Mouse (Mus musculus): ENCODE results near the gene Zfp426. TPM values are rescaled to one million over a fixed set of nuclear protein-coding genes. Genes with fewer than 3 reads are reported as not detected.

Gene Zfp426
- 10 to 100 TPM; 15.1 to 18.7 TPM for total RNA-seq (2023)

DNA sequence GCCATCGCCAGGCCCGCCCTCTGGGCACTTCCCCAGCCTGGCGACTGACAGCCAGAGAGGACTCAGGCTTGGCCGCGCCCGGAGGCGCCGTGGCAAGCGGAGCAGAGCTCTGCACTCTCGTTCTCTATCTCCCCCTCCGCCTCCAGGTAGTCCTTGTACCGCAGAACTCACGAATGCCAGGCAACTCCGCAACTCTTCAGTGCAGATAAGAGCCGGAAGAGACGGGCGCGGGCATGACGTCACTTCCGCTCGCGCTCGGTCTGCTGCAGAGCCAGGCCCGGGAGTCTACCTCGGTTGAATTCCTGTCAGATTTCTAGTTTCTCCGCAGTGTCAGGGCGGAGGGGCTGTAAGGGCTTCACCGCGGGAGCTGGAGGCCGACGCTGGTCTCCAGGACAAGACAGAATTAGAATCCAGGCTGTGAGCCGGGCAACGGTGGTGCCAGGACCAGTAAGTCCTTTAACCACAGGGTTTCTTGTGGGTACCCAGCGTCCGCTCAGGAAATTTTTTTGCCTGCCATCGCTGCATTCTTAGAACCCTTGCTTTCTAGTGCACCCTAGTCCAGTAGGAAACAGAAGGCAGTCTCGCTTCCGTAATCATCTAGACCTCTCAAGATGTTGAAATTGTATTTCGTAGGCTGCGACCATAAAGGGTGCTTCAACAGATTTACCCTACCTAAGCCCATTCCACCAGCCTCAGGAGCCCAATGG is at the start of gene Zfp426:
Gene Zfp426, minus strand, starts transcription at position 220 of the 707 bp plus-strand sequence.

GRCm38 (mm10) chr9:20521306-20521957 is 28.9 kb upstream of the Zfp426 start, which contains the start of gene Zfp266:
Gene Zfp266 (minus strand): TSS chr9:20521417.

GRCm38 (mm10) chr9:20459377-20460317 is 32.9 kb downstream of the Zfp426 start, which contains the start of gene Zfp26:
Gene Zfp26 (minus strand): TSS chr9:20460162.

Other genes with a start within 250 kb of the Zfp426 start
- not detected for gene Olfr39, start 210.4 kb downstream of the Zfp426 start, total RNA-seq (2023)
- not detected for gene Olfr873, start 194.2 kb downstream of the Zfp426 start, total RNA-seq (2023)
- not detected for gene Olfr18, start 156.7 kb downstream of the Zfp426 start, total RNA-seq (2023)
- gene Zfp560, start 107.6 kb downstream of the Zfp426 start, total RNA-seq (2023), result 1 to 10 TPM; 1.6 to 3.3 TPM
- 10 to 100 TPM; 20.3 to 22.4 TPM for gene Zfp26, start 32.6 kb downstream of the Zfp426 start, total RNA-seq (2023)
- gene Zfp266, start 28.7 kb upstream of the Zfp426 start, total RNA-seq (2023), result 10 to 100 TPM; 13.3 to 15.9 TPM
- 1 to 10 TPM; 2.9 to 3.0 TPM for gene Zfp846, start 88.5 kb upstream of the Zfp426 start, total RNA-seq (2023)
- 100 to 1,000 TPM; 326 to 350 TPM for gene Ubl5, start 150.1 kb upstream of the Zfp426 start, total RNA-seq (2023)
- gene Fbxl12, start 152.0 kb upstream of the Zfp426 start, total RNA-seq (2023), result 10 to 100 TPM; 25.3 to 33.1 TPM
- 1 to 10 TPM; 8.1 to 9.1 TPM for gene Pin1, start 159.3 kb upstream of the Zfp426 start, total RNA-seq (2023)

All from neutrophil, adult 59 days (primary cell).